Comparison of ENCODE assay signal across 7 mouse cellular contexts in genomic region chr4:130081345-130082190, GRCm38 (mm10). TPM values are rescaled to one million over a fixed set of nuclear protein-coding genes. Genes with fewer than 3 reads are reported as not detected.
A peak's percentile ranks its signal among the peaks of the same experiment; 100 is the strongest.
DNase-seq lines count a peak whose midpoint lies in the region; ATAC-seq lines count a peak whose summit lies in the region.

No protein-coding gene starts in this region.

- DNase-seq in urinary bladder, postnatal 36 days (ENCODE audit: low spot score in 2 of 2), result peak; percentile 24 to 56
- no peak for DNase-seq in urinary bladder, postnatal 25 days (ENCODE audit: low spot score)
- DNase-seq in cerebellum, postnatal 25 days, result peak; percentile 88 to 92
- peak; percentile 39 for DNase-seq in heart, adult 8-10 months (ENCODE audit: low spot score)
- peak; percentile 72 for DNase-seq in layer of hippocampus, adult 11-12 months (ENCODE audit: low spot score)
- no peak for DNase-seq in spleen, adult 18-20 months

- ATAC-seq in megakaryocyte progenitor cell, adult 5-6 weeks (replicated peaks; ENCODE audit: poor library complexity), result peak; percentile 54

RNA-seq across cellular contexts. Expression of gene Pef1, which starts 20.8 kb away (rescaled TPM):
- total RNA-seq in heart, adult 8-10 months (2022), result 10 to 100 TPM; 31.1 to 42.7 (median 38.2) TPM
- total RNA-seq in megakaryocyte progenitor cell, adult 5-6 weeks (2015), result 39.4 and 51.8 TPM in 2 replicates
- total RNA-seq in megakaryocyte progenitor cell, adult 5-6 weeks (2017), result 11.8 and 15.5 TPM in 2 replicates

RNA-seq across cellular contexts. Expression of gene Col16a1, which starts 33.9 kb away (rescaled TPM):
- total RNA-seq in heart, adult 8-10 months (2022), result 1 to 10 TPM; 3.6 to 8.0 (median 4.8) TPM
- total RNA-seq in megakaryocyte progenitor cell, adult 5-6 weeks (2015), result 0.24 and 1.1 TPM in 2 replicates
- 0.17 and 0.84 TPM in 2 replicates for total RNA-seq in megakaryocyte progenitor cell, adult 5-6 weeks (2017)

RNA-seq across cellular contexts. Expression of gene Hcrtr1, which starts 57.6 kb away (rescaled TPM):
- total RNA-seq in heart, adult 8-10 months (2022), result not detected
- total RNA-seq in megakaryocyte progenitor cell, adult 5-6 weeks (2015), result not detected in 2 replicates
- not detected in 2 replicates for total RNA-seq in megakaryocyte progenitor cell, adult 5-6 weeks (2017)

Comparison
In these comparisons a context has a peak if more than half of its experiments do, and no peak if none do; other contexts are left out.
1. DNase-seq: peak in urinary bladder, postnatal 36 days (2 of 2), cerebellum, postnatal 25 days (2 of 2), heart, adult 8-10 months (single experiment) and layer of hippocampus, adult 11-12 months (single experiment); none in urinary bladder, postnatal 25 days (single experiment) and spleen, adult 18-20 months (0 of 2).